Mouse (Mus musculus): Measurements from ENCODE around the gene Nenf.
A peak's percentile ranks its signal among the peaks of the same experiment; 100 is the strongest.

The Nenf gene

DNA sequence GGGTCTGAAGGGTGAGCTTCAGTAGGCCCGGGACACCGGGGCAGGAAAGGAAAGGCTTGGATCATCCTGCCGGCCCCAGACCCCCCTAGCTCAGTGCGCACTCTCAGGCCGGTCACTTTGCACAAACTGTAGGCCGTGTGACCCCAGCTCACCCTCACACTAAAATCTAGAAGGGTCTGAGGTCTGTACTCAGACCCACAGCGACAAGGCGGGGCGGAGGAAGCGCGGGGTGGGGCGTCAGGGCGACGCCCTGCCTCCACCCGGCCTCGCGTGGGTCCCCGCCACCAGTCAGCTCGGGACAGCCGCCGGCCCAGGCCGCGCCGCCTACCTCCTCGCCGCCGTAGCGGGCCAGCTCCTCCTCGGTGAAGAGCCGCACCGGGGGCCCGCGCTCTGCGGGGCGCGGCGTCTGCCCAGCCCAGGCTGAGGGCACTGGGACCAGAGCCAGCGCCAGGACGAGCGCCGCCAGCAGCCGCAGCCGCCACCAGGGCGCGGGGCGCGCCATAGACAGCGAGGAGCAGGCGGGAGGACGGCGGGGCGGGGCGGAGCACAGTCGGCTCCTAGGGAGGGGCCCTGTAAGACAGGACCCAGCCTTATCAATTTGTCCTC lies at the start of gene Nenf:
Gene Nenf (minus strand): TSS at position 604 of the 606 bp plus-strand sequence.
- DNase-seq (ENCODE audit: low read depth, low spot score): peak; percentile 89

DNA sequence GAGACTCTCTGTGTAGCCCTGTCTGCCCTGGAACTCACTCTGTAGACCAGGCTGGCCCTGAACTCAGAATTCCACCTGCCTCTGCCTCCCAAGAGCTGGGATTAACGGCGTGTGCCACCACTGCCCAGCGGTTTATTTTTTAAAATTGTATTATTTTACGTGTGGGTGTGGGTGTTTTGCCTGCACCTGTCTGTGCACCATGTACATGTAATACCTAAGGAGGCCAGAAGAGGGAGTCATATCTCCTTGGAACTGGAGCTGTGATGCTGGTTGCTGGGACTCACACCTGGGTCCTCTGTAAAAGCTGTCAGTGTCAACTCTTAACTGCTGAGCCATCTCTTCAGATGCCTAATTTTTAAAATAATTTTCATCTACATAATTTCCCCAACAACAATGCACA lies 46.5 kb upstream of the Nenf start:
- peak; percentile 72 for DNase-seq (ENCODE audit: low read depth, low spot score)

DNA sequence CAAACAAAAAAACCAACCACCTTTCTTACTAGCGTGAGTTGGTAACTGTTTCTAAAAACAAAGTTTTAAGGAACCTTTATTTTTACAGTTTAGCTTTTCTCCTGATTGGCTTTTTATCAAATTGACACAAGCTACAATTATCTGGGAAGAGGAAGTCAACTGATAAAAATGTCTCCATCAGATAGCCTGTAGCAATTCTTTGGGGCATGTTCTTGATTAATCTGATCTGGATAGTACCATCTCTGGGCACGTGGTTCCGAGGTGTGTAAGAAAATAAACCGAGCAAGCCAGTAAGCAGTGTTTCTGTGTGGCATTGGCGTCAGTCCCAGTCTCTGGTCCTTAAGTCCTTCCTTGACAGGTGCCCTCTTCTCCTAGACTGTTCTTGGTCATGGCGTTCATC lies 44.4 kb upstream of the Nenf start:
- no peak for DNase-seq (ENCODE audit: low read depth, low spot score)

DNA sequence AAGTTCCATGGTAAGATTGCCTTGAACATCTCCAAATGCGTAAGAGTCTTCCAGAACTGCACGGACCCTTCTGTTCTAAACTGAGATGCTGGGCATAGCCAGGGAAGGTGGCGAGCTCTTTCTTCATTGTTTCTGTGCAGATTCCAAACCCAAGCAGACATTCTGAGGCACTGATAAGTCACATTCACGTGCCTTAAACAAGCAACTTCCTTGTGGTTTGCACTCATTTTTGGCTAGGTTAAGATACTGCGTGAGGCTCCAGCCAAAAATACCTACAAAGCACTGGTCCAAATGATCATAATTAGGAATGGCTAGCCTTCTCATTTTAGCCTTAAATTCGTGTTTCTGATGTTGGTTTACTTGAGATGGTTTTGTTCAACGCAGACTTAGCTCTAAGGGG lies 41.5 kb upstream of the Nenf start:
- no peak for DNase-seq (ENCODE audit: low read depth, low spot score)

DNA sequence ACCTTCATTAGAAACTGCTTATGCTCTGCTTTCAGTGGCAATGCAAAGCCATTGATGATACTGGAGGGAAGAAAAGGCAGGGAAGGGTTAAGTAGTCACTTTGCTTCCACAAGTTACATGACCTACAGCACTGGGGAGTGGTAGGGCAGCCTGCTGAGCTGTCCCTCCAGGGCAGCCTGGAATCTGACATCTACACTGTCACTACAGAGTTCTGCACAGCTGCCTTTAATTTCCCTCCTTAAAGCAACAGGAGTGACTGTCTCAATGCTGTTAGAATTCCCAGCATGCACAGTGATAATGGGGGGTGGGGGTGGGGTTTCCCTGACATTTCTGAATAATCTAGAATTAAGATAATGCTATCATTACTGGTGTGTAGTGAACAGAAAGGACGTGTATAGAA lies 38.9 kb upstream of the Nenf start:
- DNase-seq (ENCODE audit: low read depth, low spot score): no peak

DNA sequence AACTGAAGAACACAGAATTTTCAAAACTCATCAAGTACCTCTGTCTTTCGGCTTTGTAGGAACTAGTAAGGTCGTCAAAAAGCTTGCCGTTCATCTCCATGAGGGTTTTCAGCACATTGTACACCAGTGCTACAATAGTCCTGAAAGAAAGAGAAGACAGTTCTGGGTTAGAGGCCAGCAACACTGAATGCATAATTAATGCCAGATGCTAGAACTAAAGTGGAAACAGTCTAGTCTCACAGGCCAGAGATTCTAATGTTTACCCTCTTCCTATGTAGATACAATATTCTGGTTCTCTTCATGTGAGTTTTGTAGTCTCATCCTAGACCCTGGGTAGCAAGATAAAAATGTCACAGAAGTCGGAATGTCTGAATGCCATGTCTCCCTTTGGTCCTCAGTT lies 35.8 kb upstream of the Nenf start:
- no peak for DNase-seq (ENCODE audit: low read depth, low spot score)

DNA sequence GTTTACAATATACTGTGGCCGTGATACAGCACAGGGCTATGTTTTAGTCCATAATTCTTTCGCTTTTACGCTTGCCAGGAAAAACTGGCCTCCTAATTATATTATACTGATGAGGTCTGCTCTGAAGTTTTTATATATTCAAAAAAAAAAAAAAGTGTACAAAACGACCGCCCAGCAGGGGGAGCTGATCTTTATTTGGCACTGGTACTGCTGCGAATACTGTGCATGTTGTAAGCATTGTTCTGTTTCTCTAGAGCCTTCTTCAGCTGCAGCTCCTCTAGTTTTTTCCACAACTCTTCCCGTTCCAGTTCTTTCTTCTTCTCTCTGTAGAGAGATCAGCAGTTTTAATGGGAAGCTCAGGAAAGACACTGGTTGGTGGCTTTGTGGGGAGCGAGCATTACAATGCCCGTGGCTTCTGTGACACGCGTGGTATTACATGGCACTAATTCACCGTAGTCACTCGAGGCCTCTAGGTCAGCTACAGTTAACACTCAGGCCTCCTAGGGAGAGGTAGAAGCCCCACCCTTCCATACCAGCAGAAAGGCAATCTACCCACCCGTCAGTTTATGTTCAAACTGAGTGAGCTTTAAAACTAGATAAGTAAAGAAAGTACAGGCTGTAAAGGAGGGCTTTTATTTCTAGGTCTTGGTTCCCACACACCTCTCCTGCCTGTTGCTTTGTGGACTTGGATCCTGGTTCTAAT lies 34.9 kb upstream of the Nenf start:
- peak; percentile 50 for DNase-seq (ENCODE audit: low read depth, low spot score)

DNA sequence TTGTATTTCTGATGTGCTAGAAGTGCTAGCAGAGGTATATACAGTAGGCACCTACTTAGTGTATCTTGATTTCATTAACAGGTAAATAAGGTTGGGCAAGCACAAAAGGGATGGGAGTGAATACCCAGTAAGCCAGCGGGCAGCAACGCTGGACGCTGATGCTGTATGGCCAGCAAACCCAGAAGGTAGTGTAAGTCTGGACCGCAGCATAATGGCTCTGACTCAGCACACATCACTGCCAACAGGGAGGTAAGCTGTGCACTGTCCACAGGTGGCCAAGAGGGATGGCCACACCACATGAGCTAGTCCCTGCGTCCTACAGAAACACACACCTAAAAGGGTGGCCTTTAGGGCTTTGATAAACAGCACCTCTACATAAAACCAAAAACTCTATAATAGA lies 32.4 kb upstream of the Nenf start:
- DNase-seq (ENCODE audit: low read depth, low spot score): no peak

DNA sequence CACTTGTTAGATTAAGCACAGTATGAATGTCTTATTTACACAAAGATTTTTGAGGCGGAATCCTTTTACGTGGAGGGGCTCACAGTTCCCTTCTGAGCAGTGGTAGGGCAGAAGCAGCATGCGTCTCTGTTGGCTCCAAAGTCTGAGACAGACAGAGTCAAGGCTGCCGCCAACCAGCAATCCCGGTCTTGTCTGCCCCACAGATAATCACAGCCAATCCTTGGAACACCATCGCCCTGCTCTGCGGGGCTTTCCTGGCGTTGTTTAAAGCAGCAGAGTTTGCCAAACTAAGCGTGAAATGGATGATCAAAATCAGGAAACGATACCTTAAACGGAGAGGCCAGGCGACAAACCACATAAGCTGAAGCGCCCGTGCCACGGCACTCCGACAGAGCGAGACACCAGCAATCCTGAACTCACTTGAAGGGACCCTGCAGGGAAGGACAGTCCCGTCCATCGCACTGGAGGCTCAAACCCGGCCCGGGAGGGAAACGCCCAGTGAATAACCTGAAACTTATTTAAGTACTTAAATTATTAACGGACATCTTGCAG lies 31.6 kb upstream of the Nenf start:
- no peak for DNase-seq (ENCODE audit: low read depth, low spot score)

DNA sequence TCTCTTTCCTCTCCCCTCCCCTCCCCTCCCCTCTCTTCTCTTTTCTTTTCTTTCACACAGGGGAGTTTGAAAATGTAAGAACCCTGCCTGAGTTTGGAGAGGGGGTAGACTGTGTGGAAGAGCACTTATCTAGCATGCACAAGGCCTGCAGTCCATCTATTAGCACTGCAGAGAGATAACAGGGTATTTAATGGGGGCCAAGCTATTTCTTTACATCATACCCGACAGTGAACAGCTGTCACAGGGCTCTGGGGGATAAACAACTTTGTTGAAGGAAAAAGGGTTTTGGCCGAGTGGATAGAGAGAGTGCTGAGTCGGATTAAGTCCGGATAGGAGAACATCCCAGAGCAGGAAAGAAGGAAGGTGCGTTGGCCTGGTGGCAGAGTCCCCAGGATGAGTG lies 31.0 kb upstream of the Nenf start:
- DNase-seq (ENCODE audit: low read depth, low spot score): no peak

DNA sequence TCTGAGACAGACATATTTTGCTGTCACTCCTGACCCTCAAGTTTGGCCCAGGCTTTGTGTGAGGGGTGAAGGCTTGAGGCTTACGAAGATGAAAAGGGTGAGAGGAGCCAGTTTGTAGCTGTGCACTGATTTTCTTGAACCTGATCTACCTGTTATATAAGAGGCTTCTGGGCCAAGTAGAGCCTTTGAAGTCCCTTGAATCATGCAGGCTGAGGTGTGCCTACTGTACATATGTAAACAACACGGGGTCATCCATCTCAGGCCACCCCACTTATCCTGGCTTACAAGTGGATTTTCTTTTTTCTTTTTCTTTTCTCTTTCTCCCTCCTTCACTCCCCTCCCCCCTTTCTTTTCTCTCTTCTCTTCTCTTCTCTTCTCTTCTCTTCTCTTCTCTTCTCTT lies 30.6 kb upstream of the Nenf start:
- DNase-seq (ENCODE audit: low read depth, low spot score): no peak

DNA sequence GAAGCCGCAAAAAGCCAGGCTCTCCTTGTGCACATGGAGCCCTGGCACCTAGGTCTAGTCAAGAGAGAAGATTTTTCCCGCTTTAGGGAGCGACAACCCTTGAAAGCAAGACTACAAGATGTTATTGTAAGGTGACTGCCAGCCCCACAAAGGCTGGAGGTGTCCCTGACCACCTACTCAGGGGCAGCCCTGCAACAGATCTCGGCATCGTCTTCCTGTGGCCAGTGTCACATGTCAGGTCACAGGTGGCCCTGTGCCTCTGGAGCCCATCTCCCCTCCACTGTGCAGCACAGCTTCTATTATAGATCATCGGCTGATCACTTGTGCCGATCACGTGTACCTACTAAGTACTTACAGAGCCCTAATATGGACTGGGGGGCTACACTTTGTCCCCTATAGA lies 29.6 kb upstream of the Nenf start:
- DNase-seq (ENCODE audit: low read depth, low spot score): no peak

DNA sequence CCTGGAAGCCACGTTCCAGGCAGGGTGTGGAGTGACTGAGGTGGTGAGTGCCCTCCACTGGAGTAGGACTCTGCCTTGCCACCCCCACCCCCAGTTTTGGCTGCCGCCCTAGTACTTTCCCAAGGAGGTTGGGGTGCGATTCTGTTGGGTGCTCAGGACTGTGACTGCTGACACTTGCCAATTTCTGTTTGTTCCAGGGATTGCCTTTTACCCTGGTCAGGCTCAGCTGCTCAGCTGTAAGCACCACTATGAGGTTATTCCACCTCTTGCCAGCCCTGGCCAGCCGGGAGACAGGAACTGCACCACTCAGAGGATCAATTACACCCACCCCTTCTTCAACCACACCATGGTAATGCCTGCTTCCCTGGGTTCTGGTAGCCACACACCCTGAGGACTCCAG lies 22.5 kb upstream of the Nenf start:
- no peak for DNase-seq (ENCODE audit: low read depth, low spot score)

DNA sequence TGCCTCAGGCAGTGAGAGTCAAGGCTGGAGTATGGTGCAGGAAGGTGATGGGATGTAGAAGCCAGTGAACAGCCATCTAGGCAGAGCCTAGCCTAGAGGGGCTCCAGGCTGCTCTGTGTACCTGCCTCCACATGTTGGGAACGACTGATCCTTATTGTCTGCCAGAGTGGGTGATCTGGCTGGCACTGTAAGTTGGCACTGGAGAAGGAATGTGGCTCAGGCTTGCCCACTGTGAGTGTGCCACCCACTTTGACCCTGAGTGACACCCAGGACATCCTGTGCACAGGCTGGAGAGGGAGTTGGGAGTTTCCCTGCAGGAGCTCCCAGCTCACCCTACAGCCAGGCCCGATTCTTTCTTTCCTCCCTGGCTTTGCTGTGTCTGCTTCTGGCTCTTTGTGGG lies 21.9 kb upstream of the Nenf start:
- no peak for DNase-seq (ENCODE audit: low read depth, low spot score)

DNA sequence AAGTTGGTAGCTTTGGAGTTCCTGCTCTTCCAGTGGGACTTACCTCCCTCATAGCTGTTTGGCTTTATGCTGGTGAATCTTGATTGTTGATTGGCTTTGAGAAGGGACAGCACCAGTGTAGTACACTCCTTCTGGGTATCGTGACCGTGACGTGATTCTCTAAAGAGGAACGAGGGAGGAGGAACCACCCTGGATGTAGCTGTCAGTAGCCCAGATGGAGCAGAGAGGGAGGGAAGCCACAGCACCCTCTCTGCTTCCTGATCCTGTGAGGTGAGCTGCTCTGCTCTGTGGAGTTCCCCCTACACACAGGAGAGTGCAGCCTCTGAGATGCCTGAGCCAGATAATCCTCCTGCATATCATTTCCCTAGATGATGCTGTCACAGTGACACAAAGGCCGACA lies 16.5 kb upstream of the Nenf start:
- DNase-seq (ENCODE audit: low read depth, low spot score): no peak

DNA sequence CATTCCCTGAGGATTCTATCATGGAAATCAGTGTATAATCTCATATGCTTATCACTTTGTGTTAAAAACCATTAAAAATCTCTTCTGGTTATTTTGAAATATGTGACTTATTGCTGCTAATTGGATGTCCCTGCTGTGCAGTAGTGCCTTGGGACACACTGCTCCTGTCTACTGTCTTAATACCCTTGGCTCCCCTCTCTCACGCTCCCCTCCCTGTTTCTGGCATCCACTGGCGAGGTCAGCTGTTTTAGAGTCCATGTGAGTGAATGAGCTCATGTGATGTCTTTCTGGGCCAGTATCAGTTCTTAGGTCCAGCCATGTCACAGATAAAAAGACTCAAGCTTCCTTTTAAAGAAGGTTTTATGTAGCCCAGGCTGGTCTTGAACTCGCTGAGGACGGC lies 12.4 kb upstream of the Nenf start:
- DNase-seq (ENCODE audit: low read depth, low spot score): no peak

DNA sequence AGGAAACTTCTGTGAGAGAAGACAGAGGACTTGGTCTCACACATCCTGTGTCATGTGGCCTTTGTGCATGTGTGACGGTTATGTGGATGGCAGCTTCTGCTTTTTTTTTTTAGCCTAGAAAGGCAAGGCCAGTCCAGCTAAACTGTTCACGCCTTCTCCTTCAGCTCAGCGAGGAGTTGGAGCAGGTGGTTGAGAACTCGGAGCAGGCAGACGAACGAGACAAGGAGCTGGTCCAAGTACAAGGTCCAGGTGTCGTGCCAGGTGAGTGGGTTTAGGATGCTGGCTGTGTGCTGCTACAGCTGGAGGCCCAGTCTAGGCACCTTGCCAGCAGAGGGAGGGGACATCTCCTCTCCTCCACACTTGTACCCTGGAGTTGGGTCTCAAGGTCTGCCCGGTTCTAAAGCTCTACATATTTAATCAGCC lies 10.0 kb upstream of the Nenf start:
- DNase-seq (ENCODE audit: low read depth, low spot score): no peak

DNA sequence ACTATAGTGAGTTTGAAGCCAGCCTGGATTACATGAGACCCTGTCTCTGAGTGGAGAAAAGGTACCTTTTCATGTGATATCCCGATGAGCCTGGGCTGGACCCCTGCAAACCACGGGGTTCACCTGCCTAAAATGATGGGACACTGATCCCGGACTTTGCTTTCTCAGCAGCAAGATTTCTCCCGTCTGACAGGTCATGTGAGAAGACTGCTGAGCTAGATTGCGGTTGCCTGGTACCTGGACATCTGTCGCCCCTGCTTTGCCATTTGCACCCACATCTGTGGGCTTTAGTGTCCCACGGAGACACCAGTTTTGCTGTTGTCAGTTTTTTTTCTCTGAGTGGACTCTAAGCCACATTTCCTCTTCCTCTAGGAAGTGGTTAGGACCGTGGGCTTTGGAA lies 9.3 kb upstream of the Nenf start:
- no peak for DNase-seq (ENCODE audit: low read depth, low spot score)

DNA sequence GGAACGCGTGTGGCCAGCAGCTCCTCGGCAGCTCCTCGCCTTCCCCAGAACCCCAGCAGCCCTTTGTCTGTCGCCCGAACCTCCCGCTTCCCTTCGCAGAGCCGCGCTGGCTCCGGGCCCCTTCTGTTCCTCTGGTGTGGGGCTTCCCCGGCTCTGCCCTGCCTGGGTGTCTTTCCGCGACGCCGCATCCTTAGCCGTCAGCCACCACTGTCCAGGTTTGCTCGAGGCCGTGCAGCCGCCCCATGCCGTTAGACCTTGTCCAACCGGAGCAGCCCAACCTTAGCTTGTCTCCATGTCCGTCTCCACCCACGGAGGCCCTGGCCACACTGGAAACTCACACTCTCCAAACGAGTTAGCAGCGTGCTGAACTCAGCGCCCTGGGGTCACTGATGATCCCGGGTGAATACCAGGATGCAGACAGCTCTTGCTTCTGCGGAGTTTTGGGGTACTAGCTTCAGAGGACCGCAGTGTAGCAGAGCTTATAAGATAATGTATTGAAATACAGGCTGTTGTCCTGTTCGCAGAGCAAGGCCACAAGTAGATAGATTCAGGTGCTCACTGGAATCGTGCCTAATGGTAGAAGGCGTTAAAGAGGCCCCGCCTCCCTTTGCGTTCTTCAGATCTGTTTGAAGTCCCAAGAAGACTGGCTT lies 8.4 kb upstream of the Nenf start:
- peak; percentile 86 for DNase-seq (ENCODE audit: low read depth, low spot score)

DNA sequence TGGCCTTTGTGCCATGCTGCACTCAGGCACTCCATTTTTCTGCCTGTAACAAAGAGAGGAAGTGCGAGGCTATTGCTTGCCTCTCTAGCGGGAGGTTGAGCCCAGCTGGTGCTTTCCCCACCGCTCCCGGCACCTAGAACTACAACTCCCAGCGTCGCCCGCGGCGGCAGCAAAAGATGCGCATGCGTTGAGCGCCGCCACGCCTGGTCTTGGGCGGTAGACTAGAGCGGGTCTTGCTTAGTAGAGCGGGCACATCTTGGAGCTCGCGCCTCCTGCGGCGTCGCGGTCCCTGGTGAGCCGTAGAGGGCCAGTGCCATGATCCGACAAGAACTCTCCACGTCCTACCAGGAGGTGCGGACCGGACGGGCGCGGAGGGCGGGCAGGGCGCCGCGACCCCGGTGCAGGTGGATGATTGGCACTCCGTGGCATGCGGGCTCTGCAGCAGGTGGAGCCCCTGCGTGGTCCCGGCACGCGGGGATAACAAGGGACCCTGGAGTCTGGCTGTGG lies 7.8 kb upstream of the Nenf start, which contains the start of gene Tmem206:
Gene Tmem206 (plus strand): TSS at position 187 of the 507 bp plus-strand sequence.
- peak; percentile 99 for DNase-seq (ENCODE audit: low read depth, low spot score)

DNA sequence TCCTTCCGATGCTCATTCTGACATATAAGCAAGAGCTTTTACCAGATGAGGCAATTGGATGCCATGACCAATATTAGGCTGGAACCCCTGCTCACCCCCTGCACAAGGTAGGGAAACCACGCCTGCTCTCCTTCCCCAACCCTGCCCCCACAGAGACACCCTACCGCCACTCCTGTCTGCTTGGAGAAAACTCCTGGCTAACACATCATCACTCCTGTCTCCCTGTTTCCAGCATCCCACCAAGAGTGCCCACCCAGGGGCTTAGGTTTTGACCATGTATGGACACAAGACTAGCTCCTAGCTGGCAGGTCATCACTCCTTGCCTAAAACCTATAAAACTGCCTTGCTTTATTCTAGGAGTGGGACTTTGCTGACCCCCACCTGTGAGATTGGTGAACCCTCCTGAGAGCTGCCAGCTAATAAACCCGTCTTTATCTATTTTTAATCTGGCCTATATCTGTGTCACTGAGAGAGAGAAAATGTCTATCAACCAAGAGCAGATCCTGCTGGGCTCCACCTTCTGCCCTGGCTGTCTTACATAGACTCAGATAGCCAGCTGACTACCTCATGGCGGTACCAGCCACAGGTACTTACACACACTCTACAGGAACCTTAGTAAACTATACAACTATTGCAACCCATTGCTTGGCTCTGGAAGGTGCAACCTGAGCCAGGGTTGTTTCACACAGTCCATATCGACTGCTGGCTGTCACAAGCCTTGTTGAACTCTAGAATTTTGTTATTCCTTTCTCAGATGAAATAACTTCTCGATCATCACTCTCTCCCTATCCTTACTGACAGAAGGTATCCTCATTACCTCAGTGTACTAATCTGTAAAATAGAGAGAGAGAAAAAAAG lies 7.0 kb upstream of the Nenf start:
- peak; percentile 28 for DNase-seq (ENCODE audit: low read depth, low spot score)

DNA sequence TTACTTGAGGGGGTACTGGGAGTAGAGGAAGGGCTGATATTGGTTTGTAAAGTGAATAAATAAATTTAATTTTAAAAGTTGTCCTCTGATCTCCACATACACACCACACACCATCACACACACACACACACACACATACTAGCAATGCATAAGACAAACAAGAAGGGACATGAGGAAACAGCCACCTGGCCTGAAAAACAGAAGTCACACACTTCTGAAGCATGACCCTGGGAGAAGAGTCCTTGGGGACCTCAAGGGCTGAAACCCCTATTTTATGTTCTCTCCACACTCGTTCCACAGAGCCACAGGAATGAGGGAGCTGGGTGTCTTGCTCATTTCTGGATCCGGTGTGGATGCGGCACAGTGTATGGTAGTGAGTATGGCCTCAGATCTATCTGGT lies 5.4 kb upstream of the Nenf start:
- DNase-seq (ENCODE audit: low read depth, low spot score): peak; percentile 45
